Mouse (Mus musculus) spleen, postnatal 4 days (tissue): ENCODE results near the gene Map4k4.
A peak's percentile ranks its signal among the peaks of the same experiment; 100 is the strongest.

Source experiments
- DNase-seq, 2 experiments: peaks; one replicate each; pipeline ENCODE4 v3.0.0; 2022; ENCODE audit warnings: low spot score in 2 of 2

Map4k4 gene

GRCm38 (mm10) chr1:39935616-39936015 is 34.9 kb downstream of the Map4k4 start:
- no peak for DNase-seq

GRCm38 (mm10) chr1:39936332-39936802 is 35.7 kb downstream of the Map4k4 start:
- peak; percentile 86 to 93 for DNase-seq

DNA sequence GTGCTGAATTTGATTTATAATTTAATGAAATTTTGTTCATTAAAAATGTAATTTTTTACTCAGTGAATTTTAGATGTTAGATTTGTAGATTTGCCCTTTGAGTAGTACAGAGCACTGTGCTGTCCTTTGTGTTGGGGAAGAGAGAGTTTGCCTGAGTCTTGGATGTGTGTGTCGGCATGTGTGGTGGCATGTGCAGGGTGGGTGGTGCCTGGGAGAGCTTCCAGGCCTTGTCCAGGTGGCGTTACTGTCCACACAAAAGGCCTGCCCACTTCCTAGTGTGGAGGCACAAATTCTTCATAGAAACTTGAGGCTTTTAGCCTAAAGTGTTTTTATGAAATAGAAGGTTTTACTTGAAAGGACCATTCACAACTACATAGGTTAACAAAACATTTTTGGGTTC is 36.2 kb downstream of the Map4k4 start:
- DNase-seq = no peak

DNA sequence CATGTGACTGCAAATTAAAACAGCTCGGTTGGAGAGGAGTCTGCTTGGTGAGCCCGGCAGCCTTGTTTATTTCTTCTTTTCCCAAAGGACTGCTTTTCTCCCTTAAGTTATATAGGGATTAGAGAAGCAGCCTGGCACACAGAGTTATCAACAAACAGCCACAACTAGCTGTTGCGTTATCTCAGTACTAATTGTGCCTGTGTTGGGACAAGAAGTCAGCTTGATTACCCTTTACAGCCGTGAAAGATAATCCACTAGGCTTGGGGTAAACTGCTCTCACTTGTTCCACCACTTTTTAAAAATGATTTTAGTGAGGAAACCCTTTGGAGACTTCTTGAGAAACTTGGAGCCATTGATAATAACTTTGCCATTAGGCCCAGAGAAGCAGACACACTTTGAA is 36.9 kb downstream of the Map4k4 start:
- no peak for DNase-seq

DNA sequence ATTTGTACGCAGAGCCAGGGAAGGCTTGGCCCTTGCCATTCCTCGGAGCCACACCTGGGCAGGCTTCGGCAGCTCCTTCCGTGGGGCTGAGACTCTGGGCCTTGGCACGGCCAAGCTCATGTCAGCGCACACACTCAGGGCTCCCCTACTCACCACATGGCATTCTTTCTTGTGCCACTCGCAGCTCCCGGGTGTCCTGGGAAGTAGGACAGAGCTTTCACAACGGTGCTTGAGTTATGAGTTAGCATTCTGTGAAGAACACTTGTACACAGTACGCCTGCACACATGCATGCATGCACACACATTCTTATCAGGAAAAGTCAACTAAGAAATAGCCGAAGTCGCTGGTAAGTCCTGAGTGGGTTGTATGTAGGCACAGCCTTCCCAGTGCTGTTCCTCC is 38.7 kb downstream of the Map4k4 start:
- no peak for DNase-seq

GRCm38 (mm10) chr1:39940342-39940741 is 39.6 kb downstream of the Map4k4 start:
- no peak for DNase-seq

DNA sequence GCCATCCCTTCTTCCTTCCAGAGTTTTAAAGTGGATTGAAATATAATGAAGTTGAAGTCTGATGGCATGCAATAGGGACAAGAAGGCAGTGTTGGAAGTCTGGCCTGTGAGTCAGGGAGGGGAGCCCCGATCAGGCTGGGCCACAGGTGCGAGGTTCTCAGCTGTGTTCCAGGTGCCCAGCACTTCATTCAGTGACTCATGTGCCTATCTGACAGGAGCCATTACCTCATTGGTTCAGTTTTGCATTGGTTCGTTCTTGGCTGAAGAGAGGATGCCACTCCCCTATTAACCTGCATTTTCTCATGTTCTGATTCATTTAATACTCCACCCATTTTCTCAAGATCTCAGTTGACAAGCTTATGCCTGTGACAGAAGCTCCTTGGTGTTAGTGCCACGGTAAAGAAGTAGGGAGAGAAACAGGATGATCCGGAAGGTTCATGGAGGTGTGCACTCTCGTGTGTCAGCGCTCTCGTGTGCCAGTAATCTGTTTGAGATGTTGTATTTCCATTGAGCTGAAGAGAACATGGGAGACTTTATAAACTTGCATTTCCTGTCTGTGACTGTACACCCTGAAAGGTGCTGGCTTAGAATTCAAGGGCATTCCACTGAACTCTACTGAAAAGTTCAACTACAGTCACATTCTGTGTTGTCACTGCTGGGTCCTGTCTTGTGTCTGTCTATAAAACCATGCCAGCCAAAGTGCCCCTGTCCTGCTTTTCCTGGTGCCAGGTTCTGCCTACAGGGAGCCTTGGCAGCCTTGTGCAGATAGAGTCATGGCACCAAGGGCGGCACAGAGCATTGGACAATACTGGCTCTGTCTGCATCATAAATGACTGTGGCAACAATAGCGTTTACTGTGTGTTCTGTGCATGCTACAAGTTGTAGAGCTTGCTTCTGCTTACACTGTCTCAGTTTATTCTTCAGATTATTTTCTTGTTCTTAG is 40.8 kb downstream of the Map4k4 start:
- DNase-seq = no peak

DNA sequence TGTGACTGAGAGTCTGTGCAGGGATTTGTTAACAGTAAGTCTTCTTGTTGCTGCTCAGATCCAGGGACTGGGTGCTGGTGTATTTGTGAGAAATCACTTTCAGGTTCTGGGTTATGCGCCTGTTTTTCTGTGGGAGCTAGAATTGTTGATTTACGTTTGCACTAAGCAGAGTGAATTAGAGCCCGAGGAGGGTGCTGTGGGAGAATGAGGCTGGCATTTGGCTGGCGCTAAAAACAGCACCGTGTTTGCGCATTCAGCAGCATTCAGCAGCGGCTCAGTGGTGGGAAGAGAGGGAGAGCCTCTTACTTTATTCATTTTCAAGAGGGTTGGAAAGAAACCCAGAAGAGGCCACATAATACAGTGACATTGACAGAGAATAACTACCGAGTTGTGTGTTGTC is 42.2 kb downstream of the Map4k4 start:
- no peak for DNase-seq

GRCm38 (mm10) chr1:39944306-39944971 is 43.7 kb downstream of the Map4k4 start:
- no peak for DNase-seq

- DNase-seq = no peak
Observed at GRCm38 (mm10) chr1:39944972-39945323, 44.2 kb downstream of the Map4k4 start.

DNA sequence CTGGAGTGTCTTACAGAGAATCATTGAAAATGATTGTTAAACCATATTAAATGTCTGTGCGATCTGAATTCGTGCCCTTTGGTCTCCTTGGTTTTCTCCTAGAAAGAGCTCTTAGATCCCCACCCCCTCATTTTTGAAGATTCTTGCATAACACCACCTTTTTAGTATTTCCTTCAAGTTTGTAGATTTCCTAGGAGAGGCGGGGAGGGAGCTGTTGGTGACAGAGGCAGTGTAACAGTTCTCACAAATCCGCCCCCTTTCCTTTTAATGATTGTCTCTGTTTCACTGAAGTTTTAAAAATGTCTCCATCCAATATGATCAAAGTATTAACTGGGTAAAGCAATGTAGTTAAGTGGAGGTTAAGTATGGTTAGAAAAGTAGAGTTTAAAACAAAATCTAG is 45.7 kb downstream of the Map4k4 start:
- DNase-seq = no peak

- DNase-seq = no peak
Observed at GRCm38 (mm10) chr1:39947179-39947578, 46.5 kb downstream of the Map4k4 start.

DNA sequence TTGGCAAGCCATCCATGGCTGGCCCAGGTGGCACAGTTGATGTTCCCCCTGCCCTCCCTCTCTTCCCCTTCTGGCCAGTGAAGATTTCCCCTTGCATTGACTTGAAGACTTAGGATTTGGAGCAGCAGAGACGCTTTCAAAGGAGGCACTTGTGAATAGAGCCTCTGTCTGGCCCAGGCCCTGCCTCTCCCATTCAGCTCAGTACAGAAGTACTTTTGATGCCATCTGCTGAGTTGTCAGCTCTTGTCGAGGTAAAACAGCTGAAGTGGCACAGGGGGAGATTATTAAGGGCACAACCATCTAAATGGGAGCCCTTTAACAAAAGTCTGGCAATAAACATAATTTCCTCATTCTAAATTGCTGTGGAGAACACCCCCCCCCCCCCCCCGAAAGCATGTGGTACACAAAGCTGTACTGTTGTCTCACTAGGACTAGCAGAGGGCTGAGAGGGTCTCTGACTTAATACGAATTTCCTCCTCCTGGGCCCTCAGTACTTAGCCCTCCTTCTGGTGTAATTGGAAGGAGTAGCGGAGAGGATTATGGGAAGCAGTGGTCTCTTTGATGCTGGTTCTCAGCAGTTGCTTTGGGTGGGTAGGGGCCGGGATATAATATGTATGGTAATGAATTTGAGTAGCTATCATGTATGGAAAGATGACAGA is 47.1 kb downstream of the Map4k4 start:
- DNase-seq = no peak

DNA sequence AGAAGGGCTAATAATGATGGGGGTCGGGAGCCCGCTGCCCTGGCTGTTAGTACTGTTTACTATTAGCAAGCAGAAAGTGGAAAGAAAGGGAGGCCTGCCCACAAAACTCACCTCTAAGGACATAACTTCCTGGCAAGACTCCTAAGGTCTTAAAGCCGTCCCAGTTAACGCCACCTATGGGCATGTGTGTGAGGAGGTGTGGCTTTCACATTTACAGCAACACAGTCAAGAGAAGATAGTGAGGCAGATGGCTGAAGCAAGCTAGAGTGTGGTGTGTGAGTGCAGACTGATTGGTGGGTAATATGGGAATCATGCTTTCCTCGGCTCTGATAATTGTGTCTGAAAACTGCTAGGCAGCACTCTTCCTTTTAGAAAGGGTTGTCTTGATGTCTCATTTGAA is 48.5 kb downstream of the Map4k4 start:
- no peak for DNase-seq

DNA sequence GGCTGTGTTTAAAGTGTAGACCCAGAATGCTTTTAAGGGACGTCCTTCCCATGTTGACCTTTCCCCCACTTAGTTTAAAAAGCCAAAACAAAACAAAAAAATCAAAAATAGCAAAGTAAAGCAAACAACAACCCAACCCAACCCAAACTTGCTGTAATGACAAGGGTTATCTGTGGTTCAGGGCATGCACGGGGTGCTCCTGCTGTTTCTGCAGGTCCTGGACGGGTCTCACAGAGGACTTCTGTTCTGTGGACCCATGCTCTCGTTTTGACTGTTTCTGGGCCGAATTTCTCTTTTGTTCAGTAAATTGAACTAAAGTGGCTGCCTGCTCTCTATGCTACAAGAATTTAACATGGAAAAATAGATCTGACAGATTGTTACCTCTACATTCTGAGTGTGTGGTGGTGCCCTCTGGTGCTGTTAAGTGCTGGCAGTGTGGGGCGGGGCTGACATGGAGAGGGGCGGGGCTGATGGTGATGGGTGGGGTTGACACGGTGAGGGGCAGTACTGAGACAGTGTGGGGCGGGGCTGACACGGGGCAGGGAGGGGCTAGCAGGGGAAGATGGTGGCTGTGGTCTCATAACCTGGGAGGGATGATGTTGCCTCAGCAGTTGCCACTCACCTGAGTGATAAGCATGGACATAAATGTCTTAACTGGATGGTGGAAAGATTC is 49.2 kb downstream of the Map4k4 start:
- peak; percentile 67 to 79 for DNase-seq

GRCm38 (mm10) chr1:39950590-39950989 is 49.9 kb downstream of the Map4k4 start:
- no peak for DNase-seq

DNA sequence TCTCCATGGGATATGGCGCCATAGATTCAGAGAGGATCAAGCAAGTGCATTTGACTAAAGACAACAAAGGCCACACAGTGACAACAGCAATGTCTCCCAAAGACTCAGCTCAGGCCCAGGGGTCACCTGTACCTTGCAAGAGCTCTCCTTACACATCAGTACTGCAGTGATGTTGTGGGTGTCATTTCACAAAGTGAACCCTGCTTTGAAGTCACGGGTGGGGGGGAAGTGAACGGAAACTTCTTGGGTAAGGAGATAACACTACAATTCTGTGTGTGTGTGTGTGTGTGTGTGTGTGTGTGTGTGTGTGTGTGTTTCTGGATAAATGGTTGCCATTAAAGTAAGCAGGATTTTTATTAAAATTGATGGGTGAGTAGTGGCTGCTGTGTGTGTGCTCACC is 53.9 kb downstream of the Map4k4 start:
- DNase-seq = no peak

GRCm38 (mm10) chr1:39956712-39957111 is 56.0 kb downstream of the Map4k4 start:
- DNase-seq = no peak

- no peak for DNase-seq
Observed at GRCm38 (mm10) chr1:39957981-39958380, 57.3 kb downstream of the Map4k4 start.

- no peak for DNase-seq
Observed at GRCm38 (mm10) chr1:39960623-39961022, 59.9 kb downstream of the Map4k4 start.

GRCm38 (mm10) chr1:39961113-39961512 is 60.4 kb downstream of the Map4k4 start:
- no peak for DNase-seq

- DNase-seq = no peak
Observed at GRCm38 (mm10) chr1:39962321-39962720, 61.6 kb downstream of the Map4k4 start.
